Mouse (Mus musculus) midbrain, embryonic 12.5 days (tissue): ENCODE results near the gene Anxa9. TPM values are rescaled to one million over a fixed set of nuclear protein-coding genes. Genes with fewer than 3 reads are reported as not detected.

Experiments
- ATAC-seq: fragments of 200-750 bp; cut with Nextera tagmentation; 2 replicates; pipeline ENCODE4 v1.8.0; 2017; ENCODE audit warnings: low read depth, moderate TSS enrichment, moderate library complexity; ENCODE audit not compliant: low FRiP score
- H3K27ac ChIP-seq: fragments of 300-500 bp; sonication (generic); replicated peaks from 2 replicates; pipeline ENCODE4 v1.5.1; 2016; ENCODE audit warnings: mild to moderate bottlenecking
- H3K27me3 ChIP-seq: fragments of 300-500 bp; sonication (generic); 2 replicates; pipeline ENCODE4 v1.6.1; 2016; ENCODE audit warnings: mild to moderate bottlenecking
- H3K36me3 ChIP-seq: fragments of 300-500 bp; sonication (generic); 2 replicates; pipeline ENCODE4 v1.6.1; 2016
- H3K4me1 ChIP-seq: fragments of 300-500 bp; sonication (generic); 2 replicates; pipeline ENCODE4 v1.6.1; 2016
- H3K4me2 ChIP-seq: fragments of 300-500 bp; sonication (generic); replicated peaks from 2 replicates; pipeline ENCODE4 v1.6.1; 2016; ENCODE audit warnings: mild to moderate bottlenecking, moderate library complexity
- H3K4me3 ChIP-seq: fragments of 300-500 bp; sonication (generic); 2 replicates; pipeline ENCODE4 v1.5.1; 2016; ENCODE audit warnings: mild to moderate bottlenecking
- H3K9ac ChIP-seq: fragments of 300-500 bp; sonication (generic); replicated peaks from 2 replicates; pipeline ENCODE4 v1.6.1; 2016; ENCODE audit warnings: mild to moderate bottlenecking, moderate library complexity
- H3K9me3 ChIP-seq: fragments of 300-500 bp; sonication (generic); 2 replicates; pipeline ENCODE4 v1.6.1; 2016; ENCODE audit warnings: mild to moderate bottlenecking
- WGBS: fragments of 180-500 bp; shearing (Covaris S2); methylation state at CpG from one replicate; pipeline ENCODE4 v1.1.7; 2016; 5-methylcytosine and 5-hydroxymethylcytosine counted together
- polyA plus RNA-seq: library from polyadenylated mRNA; unstranded; fragments of >200 nt; fragmentation: Nextera tagmentation; extraction: Ambion mirVana; gene quantifications from 2 replicates; pipeline ENCODE4 v1.2.1, GENCODE M21; 2016

Anxa9 gene
- polyA plus RNA-seq, 1 experiment from 2014 or later: 1.0 TPM

- Histone ChIP-seq H3K36me3 (no peaks in the 10 kb centered on the region), H3K4me3 (no peak overlapping the region), H3K27ac (no peak overlapping the region), H3K9me3 (no peaks in the 10 kb centered on the region), H3K27me3 (no peaks in the 10 kb centered on the region; the same call in 1 of the 2 replicates), H3K9ac (no peak overlapping the region), H3K4me1 (peaks cover 14% of the 10 kb centered on the region), H3K4me2 (no peak overlapping the region)
- ATAC-seq: no peak
- WGBS: 69% methylated on average over 9 of the region's 9 CpGs
These were observed 4.2 kb upstream of the Anxa9 start for GRCm38 (mm10) chr3:95310968-95311882.

GRCm38 (mm10) chr3:95310496-95310895, 3.5 kb upstream of the Anxa9 start:
- H3K9ac ChIP-seq: no peak overlapping the region
- no peaks in the 10 kb centered on the region for H3K9me3 ChIP-seq
- no peak overlapping the region for H3K27ac ChIP-seq
- no peak overlapping the region for H3K4me3 ChIP-seq
- ATAC-seq: no peak
- H3K27me3 ChIP-seq: no peaks in the 10 kb centered on the region; the same call in 1 of the 2 replicates
- WGBS: 75% methylated on average over 3 of the region's 3 CpGs
- H3K4me1 ChIP-seq: peaks cover 7% of the 10 kb centered on the region; the same call in 1 of the 2 replicates
- no peak overlapping the region for H3K4me2 ChIP-seq
- H3K36me3 ChIP-seq: no peaks in the 10 kb centered on the region

DNA sequence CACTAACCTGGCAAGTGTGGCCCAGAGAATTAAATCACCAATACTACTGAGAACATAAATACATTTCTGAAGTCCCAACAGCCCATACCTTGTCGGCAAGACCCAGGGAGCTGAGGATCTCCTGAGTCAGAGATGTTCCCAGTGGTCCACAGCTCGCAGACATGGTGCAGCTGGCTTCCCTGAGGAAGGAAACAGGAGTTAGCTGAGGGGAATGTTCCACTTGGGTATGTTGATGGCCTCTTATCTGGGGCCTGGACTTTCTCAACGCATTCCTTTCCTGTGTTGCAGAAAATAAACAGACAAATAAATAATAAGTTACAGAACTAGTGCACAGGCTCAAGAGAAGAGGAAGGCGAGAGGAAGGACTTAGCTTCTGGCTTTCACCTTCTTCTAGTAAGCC, 732 bp downstream of the Anxa9 start:
- ATAC-seq: no peak
- Histone ChIP-seq H3K36me3 (no peaks in the 10 kb centered on the region), H3K4me3 (no peak overlapping the region), H3K27ac (no peak overlapping the region), H3K9me3 (no peaks in the 10 kb centered on the region), H3K27me3 (no peaks in the 10 kb centered on the region), H3K4me1 (no peaks in the 10 kb centered on the region), H3K4me2 (no peak overlapping the region), H3K9ac (no peak overlapping the region)
- WGBS: 91% methylated on average over 4 of the region's 4 CpGs

DNA sequence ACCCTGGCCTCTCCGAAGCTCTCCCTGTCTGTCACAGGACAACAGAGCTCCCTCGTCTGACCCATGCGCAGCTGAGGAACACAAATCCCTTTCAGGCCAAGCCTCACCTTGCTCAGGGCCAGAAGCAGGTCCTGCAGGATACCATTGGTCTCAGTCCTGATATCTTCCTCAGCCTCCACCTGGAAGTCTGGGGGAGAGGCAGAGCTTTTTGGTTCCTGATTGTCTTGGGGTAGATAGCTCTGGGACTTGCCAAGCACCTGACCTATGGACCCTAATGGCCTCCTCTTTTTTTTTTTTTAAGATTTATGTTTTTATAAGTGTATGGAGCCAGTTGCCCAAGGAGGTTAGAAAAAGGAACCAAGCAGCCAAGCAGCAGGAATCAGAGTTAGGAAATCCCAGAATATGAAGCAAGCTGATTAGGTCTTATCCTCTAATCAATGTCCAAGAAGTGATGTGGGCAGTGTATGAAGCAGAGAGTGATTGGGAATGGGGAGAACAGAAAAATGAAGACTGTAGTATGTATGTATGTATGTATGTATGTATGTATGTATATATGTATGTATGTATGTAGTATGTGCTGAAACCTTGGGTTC, 5.7 kb downstream of the Anxa9 start:
- 0 out of 2 replicates have a peak, but pooled peaks cover 4% of the 10 kb centered on the region for H3K36me3 ChIP-seq
- no peaks in the 10 kb centered on the region for H3K27me3 ChIP-seq
- no peak overlapping the region for H3K27ac ChIP-seq
- no peak for ATAC-seq
- H3K4me1 ChIP-seq: no peaks in the 10 kb centered on the region
- no peak overlapping the region for H3K4me3 ChIP-seq
- no peak overlapping the region for H3K9ac ChIP-seq
- H3K4me2 ChIP-seq: no peak overlapping the region
- H3K9me3 ChIP-seq: no peaks in the 10 kb centered on the region
- 83% methylated on average over 3 of the region's 3 CpGs for WGBS

GRCm38 (mm10) chr3:95298018-95298417, 9.0 kb downstream of the Anxa9 start:
- Histone ChIP-seq H3K9me3 (no peaks in the 10 kb centered on the region), H3K4me2 (no peak overlapping the region), H3K4me1 (no peaks in the 10 kb centered on the region), H3K27me3 (no peaks in the 10 kb centered on the region), H3K27ac (no peak overlapping the region), H3K36me3 (peaks cover 31% of the 10 kb centered on the region), H3K9ac (no peak overlapping the region), H3K4me3 (no peak overlapping the region)
- no peak for ATAC-seq
- WGBS: 96% methylated on average over 7 of the region's 7 CpGs

- 16% methylated on average over 5 of the region's 5 CpGs for WGBS
These were observed 10.9 kb downstream of the Anxa9 start for GRCm38 (mm10) chr3:95296103-95296469.

DNA sequence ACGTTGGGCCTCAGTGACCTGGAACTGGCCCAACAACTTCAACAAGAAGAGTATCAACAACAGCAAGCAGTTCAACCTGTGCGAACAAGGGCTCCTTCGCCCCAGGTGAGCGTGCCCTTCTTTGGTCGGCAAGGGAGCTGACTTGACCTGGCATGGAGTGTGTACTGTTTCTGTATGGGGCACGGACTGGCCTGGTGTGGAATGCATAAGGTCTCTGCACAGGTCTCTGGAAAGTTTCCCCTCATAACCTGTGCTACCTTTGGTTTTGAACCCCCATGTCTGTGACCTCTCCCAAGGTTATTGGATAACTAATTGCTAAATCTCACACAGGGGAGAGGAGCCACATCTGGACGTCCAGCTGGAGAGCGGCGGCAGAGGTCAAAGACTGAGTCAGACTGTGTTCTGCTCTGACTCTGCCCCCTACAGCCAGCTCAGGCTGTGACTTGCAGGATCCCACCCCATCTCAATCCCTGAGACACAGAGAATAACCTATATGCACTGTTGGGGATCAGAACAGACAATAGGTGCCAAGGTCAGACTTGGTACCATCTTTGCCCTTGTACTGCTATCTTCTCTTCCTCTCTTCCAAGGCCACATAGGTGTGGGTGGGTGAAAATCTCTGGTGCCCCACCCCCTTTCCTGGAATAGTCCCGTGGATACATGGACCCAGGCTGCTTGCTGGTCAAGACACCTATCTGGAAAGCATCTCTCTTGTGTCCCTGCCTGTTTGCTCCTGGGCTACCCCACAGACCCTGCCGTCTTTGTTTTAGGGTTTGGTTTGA, 11.5 kb downstream of the Anxa9 start:
- no peaks in the 10 kb centered on the region for H3K9me3 ChIP-seq
- H3K4me3 ChIP-seq: no peak overlapping the region
- WGBS: 80% methylated on average over 11 of the region's 11 CpGs
- ATAC-seq: no peak
- no peak overlapping the region for H3K27ac ChIP-seq
- no peaks in the 10 kb centered on the region for H3K27me3 ChIP-seq
- no peaks in the 10 kb centered on the region for H3K4me1 ChIP-seq
- H3K36me3 ChIP-seq: peaks cover 54% of the 10 kb centered on the region
- no peak overlapping the region for H3K9ac ChIP-seq
- no peak overlapping the region for H3K4me2 ChIP-seq

More at GRCm38 (mm10) chr3:95296103-95296469, 10.9 kb downstream of the Anxa9 start:
- ATAC-seq: no peak
- Histone ChIP-seq H3K4me1 (no peaks in the 10 kb centered on the region), H3K27ac (no peak overlapping the region), H3K9ac (no peak overlapping the region), H3K9me3 (no peaks in the 10 kb centered on the region), H3K4me2 (no peak overlapping the region), H3K4me3 (no peak overlapping the region), H3K36me3 (peaks cover 48% of the 10 kb centered on the region), H3K27me3 (no peaks in the 10 kb centered on the region)

GRCm38 (mm10) chr3:95294718-95295117, 12.3 kb downstream of the Anxa9 start:
- Histone ChIP-seq H3K27ac (no peak overlapping the region), H3K4me1 (no peaks in the 10 kb centered on the region), H3K36me3 (peaks cover 62% of the 10 kb centered on the region), H3K9me3 (no peaks in the 10 kb centered on the region), H3K9ac (no peak overlapping the region), H3K4me2 (no peak overlapping the region), H3K4me3 (no peak overlapping the region), H3K27me3 (no peaks in the 10 kb centered on the region)
- ATAC-seq: no peak
- 91% methylated on average over 5 of the region's 5 CpGs for WGBS

DNA sequence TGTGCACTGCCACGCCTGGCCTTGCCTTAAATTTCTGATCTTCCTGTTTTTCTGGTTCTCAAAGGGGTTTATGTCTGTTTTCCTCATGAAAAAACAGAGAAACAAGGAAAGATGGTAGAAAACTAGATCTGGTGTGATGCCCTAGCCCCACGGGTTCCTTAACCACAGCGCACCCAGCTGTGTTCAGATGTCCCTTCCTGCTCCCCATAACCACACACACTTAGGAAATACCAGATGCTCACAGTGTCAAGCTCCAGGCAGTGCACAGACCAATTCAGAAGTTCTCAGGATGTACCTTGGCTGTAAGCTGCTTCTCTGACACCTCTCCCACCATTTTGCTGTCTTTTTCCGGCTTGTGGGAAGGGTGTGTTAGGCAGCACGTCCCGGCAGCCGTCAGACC, 12.7 kb downstream of the Anxa9 start:
- no peak overlapping the region for H3K4me2 ChIP-seq
- no peak for ATAC-seq
- no peak overlapping the region for H3K27ac ChIP-seq
- no peak overlapping the region for H3K9ac ChIP-seq
- H3K27me3 ChIP-seq: no peaks in the 10 kb centered on the region
- 90% methylated on average over 7 of the region's 7 CpGs for WGBS
- no peaks in the 10 kb centered on the region for H3K9me3 ChIP-seq
- peaks cover 66% of the 10 kb centered on the region for H3K36me3 ChIP-seq
- no peaks in the 10 kb centered on the region for H3K4me1 ChIP-seq
- H3K4me3 ChIP-seq: no peak overlapping the region

DNA sequence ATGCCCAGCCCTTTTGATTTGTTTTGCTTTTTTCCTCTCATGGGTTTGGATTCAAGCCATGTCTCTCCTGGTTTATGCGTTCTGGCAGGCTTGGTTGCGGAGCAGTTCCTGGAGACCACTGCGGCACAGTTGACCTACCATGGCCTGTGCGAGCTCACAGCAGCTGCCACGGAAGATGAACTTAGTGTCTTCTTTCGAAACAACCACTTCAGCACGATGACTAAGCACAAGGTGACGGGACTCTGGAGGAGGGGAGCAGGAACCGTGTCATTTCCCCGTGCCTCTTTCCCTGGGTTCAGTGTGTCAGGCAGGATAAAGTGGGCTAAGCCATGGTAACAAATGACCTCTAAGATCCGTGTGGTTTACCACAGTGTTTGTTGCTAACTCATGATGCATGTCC, 13.4 kb downstream of the Anxa9 start:
- Histone ChIP-seq H3K27me3 (no peaks in the 10 kb centered on the region), H3K9ac (no peak overlapping the region), H3K4me3 (no peak overlapping the region), H3K4me2 (no peak overlapping the region), H3K27ac (no peak overlapping the region), H3K9me3 (no peaks in the 10 kb centered on the region), H3K4me1 (no peaks in the 10 kb centered on the region), H3K36me3 (peaks cover 70% of the 10 kb centered on the region)
- no peak for ATAC-seq
- WGBS: 85% methylated on average over 11 of the region's 11 CpGs

GRCm38 (mm10) chr3:95292899-95293298, 14.1 kb downstream of the Anxa9 start:
- Histone ChIP-seq H3K4me3 (no peak overlapping the region), H3K4me2 (no peak overlapping the region), H3K27ac (no peak overlapping the region), H3K36me3 (peaks cover 77% of the 10 kb centered on the region), H3K9me3 (no peaks in the 10 kb centered on the region), H3K4me1 (no peaks in the 10 kb centered on the region), H3K27me3 (no peaks in the 10 kb centered on the region), H3K9ac (no peak overlapping the region)
- WGBS: 93% methylated on average over 2 of the region's 2 CpGs
- no peak for ATAC-seq

- no peaks in the 10 kb centered on the region for H3K9me3 ChIP-seq
- WGBS: 88% methylated on average over 4 of the region's 4 CpGs
These were observed 15.9 kb downstream of the Anxa9 start for GRCm38 (mm10) chr3:95291041-95291440.

More at GRCm38 (mm10) chr3:95291041-95291440, 15.9 kb downstream of the Anxa9 start:
- H3K36me3 ChIP-seq: peaks cover 77% of the 10 kb centered on the region
- no peak overlapping the region for H3K4me3 ChIP-seq
- no peaks in the 10 kb centered on the region for H3K27me3 ChIP-seq
- H3K4me2 ChIP-seq: no peak overlapping the region
- no peaks in the 10 kb centered on the region for H3K4me1 ChIP-seq
- no peak for ATAC-seq
- H3K27ac ChIP-seq: no peak overlapping the region
- no peak overlapping the region for H3K9ac ChIP-seq
